Mouse (Mus musculus): Measurements from ENCODE around the gene Zdbf2.
"Not testable (repeated sequence)": the region's sequence is repeated elsewhere in the genome, so short reads cannot be mapped to it uniquely, and the experiment has no call there.

The Zdbf2 gene

DNA sequence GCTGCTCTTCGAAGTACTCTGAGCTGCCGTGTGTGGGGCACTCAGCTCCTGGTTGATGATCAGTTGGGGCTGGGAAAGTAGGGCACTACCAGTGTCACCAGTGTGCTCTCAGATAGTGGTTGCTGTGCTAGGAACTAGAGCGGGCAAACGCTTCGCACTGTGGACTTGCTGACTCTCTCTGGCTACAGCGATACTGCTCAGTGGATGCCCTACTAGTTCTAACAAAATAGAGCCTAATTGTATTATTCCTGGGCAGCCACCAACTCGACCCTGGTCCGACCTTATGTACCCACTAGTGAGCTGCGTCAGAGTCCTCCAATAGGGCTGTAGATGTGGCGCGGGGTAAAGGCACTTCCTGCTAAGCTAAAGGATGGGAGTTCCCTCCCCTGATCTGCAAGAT lies 9.4 kb upstream of the Zdbf2 start:
- no peak for DNase-seq (ENCODE audit: low read depth, low spot score)

DNA sequence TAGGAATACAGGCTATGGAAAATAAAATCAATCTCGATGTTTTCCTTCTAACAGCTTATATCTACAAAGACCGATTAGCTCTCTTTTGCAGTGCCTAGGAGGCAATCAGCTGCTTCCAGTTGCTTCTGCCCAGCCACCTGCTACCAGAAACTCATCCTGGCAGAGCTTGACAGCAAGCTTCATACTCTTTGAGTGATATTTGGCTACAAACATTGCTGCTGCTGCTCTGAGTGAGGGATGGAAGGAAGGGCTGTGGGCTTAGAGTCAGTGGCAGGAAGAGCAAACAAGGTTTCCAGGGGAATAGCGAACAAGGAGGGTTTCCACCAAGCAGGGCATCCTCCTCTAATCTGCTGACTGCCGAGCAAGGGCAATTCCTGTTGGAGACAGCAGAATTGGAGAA lies 7.6 kb upstream of the Zdbf2 start:
- no peak for DNase-seq (ENCODE audit: low read depth, low spot score)

DNA sequence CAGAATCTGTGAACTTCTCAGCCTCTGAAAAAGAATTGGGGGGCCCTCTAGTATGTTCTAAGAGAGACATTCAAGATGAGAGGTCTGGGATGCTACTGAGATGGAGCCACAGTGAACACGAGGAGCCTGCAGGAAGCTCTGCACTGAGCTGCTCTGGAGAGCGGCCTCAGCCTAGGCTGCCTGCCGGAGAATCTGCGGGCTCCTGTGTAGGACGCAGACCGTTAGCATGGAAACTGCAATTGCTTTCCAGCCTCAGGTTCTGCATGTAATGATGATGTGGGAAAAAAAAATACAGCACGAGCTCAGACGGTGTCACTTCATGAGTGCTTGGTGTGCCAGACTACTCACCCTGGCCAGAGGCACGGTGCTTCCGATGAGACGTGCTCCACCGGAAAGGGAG lies 6.9 kb upstream of the Zdbf2 start:
- no peak for DNase-seq (ENCODE audit: low read depth, low spot score)

GRCm38 (mm10) chr1:63266716-63267115 lies 6.3 kb upstream of the Zdbf2 start:
- no peak for DNase-seq (ENCODE audit: low read depth, low spot score)

DNA sequence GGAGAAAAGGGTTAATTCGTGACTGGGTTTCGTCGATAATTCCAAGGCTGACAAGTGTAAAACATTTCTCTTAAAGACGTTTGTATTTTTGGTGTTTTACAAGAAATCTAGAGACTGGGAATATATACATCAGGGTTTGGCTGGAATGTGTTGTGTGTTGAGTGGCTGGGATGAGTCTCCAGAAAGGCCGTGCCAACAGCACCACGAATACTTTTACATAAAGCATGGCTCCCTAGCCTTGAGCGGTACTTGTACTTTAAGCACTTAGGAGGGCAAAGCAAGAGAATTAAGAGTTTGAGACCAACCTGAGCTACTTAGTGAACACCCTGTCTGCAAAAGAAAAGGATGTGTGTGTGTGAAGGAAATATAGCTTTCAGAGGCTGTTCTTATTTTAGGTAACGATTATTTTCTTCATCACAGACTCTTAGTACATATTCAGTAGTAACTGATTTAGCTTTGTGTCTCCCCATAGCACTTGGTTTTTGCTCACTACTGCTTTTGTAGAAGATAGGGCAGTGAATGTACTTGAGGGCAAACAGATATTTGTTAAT lies 865 bp upstream of the Zdbf2 start:
- DNase-seq (ENCODE audit: low read depth, low spot score) = no peak

- no peak for DNase-seq (ENCODE audit: low read depth, low spot score)
Observed at GRCm38 (mm10) chr1:63273339-63273951, 380 bp downstream of the Zdbf2 start.

GRCm38 (mm10) chr1:63274046-63274730 lies 1.1 kb downstream of the Zdbf2 start:
- no peak for DNase-seq (ENCODE audit: low read depth, low spot score)

DNA sequence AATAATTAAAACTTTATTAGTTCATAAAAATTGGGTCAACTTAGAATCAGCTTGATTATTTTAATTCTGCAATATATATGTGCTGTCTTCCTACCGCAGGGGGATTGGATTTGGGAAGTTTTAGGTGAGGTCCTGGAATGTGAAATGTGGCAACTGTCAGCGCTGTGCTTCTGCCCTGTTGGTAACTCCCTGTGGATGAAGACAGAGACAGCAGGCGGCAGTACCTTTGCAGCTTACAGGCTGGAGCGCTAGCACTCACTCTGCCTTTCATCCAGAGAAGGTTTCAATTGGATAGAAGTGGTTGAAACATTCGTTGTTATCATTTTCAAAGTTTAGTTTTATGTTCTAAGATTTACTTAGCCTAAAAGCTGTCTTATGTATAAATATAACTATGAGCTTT lies 5.0 kb downstream of the Zdbf2 start:
- no peak for DNase-seq (ENCODE audit: low read depth, low spot score)

GRCm38 (mm10) chr1:63293965-63294364 lies 20.9 kb downstream of the Zdbf2 start:
- no peak for DNase-seq (ENCODE audit: low read depth, low spot score)

DNA sequence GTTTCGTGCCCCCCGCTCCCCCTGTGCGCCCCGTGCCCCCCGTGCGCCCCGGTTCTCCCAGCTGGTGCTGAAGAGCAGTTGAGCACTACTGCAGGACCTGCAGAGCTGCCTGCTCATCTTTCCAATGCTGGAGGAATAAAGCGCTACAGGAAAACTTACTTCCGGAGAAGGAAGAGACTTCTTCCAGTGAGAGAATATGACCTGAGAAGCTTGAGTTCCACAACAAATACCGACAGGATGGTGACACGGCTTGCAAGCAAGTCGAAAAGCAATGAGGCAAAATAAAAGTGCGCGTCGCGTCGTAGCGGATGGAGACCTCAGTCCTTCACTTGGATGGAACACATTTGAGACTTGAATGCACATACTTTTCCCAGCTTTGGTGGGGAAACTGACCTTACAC lies 36.6 kb downstream of the Zdbf2 start:
- no peak for DNase-seq (ENCODE audit: low read depth, low spot score)

GRCm38 (mm10) chr1:63323565-63324132 lies 50.6 kb downstream of the Zdbf2 start:
- DNase-seq (ENCODE audit: low read depth, low spot score) = not testable (repeated sequence)
